Mouse (Mus musculus) testis, adult 2 months (tissue): ENCODE measurements around the gene Foxo1.

Experiments used
- CTCF ChIP-seq: fragments of 200-500 bp; IDR thresholded peaks from 2 replicates; pipeline ENCODE4 v1.5.1; 2012; ENCODE audit warnings: low read depth, mild to moderate bottlenecking, inconsistent platforms, low read length, moderate library complexity; ENCODE audit not compliant: control insufficient read depth, insufficient read depth, insufficient replicate concordance
- POLR2A ChIP-seq: fragments of 200-500 bp; IDR thresholded peaks from 2 replicates; pipeline ENCODE4 v1.6.1; 2012; ENCODE audit warnings: low read depth, mild to moderate bottlenecking, inconsistent platforms, low read length, moderate library complexity; ENCODE audit not compliant: control insufficient read depth

- TF ChIP-seq POLR2A, result no peak
- TF ChIP-seq CTCF, result no peak
Measured at GRCm38 (mm10) chr3:52376974-52377373, 108.8 kb downstream of the Foxo1 start.
